Mouse (Mus musculus): ENCODE data around the gene Dlgap1. TPM values are rescaled to one million over a fixed set of nuclear protein-coding genes. Genes with fewer than 3 reads are reported as not detected.
A peak's percentile ranks its signal among the peaks of the same experiment; 100 is the strongest.

Gene Dlgap1
- total RNA-seq, 2 experiments from 2014 or later = 539 to 547 TPM

DNA sequence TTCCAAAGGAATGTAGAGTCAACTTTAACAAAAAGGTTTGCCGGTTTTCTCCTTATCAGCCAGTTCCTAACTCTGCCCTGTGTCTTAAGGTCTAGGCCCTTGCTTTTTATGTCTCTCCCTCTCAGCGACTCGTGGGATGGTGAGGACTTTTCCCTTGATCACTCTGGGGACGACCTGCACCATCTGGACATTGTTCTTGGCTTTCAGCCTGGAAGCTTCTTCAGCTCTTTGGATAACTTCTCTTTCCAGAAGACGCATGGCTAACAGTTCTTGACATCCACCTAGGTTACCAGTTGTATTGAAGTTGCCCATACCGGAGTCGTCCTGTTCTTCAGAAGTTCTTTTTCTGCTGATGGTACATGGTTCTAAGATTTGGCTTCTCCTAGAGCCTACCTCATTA is 633.2 kb downstream of the Dlgap1 start:
- DNase-seq (ENCODE audit: low spot score in 2 of 2) = no peak
- TF ChIP-seq CTCF (conservative IDR thresholded peaks at IDR 0.05) = no peak
- Histone ChIP-seq H3K4me3 (no peak overlapping the region), H3K27ac (peak overlapping the region; percentile 65; the same call in 1 of the 2 replicates)

DNA sequence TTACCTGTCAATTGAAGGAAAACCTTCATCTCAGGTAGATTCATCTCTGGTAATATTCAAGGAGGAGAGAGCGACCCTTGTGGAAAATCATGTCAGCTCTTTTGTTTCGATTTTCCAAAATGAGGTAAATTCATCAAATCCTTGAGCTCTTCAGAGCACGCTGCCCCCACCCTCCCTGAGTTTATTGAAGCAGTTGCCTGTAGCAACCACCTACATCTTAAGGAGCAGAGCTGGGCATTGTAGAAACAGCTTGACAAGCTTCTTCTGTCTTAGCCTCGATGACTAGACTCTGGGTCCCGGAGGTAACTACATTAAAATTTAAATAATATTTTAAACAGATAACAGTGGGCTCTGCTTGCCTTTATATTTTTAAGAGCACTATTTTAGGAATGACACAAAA is 636.8 kb downstream of the Dlgap1 start:
- DNase-seq (ENCODE audit: low spot score in 2 of 2) = no peak
- H3K27ac ChIP-seq = peak overlapping the region; percentile 74
- TF ChIP-seq CTCF (conservative IDR thresholded peaks at IDR 0.05) = no peak
- H3K4me3 ChIP-seq = no peak overlapping the region

DNA sequence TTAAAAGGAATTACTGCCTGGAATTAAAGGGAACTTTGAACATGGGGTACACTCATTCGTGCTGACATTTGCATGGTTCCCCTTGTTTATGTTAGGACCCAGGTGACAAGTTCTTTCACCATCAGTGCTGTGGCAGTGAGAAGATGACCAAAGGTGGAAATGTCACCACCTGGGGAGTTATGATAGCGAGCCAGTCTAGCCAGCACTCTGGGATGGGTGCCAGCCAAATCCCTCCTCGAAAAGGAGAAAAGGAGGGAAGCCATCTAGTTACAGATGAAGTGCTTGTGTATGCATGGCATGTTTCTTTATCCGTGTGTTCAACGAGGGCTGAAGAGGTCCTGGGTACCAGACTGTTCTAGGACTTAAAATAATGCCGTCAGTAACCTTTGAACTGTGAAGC is 643.3 kb downstream of the Dlgap1 start:
- no peak for TF ChIP-seq CTCF (conservative IDR thresholded peaks at IDR 0.05)
- no peak for DNase-seq (ENCODE audit: low spot score in 2 of 2)
- Histone ChIP-seq H3K4me3 (no peak overlapping the region), H3K27ac (peak overlapping the region; percentile 24; the same call in 1 of the 2 replicates)

GRCm38 (mm10) chr17:70613897-70614296 is 645.0 kb downstream of the Dlgap1 start:
- peak overlapping the region; percentile 46; the same call in 1 of the 2 replicates for H3K27ac ChIP-seq
- DNase-seq (ENCODE audit: low spot score in 2 of 2) = no peak
- H3K4me3 ChIP-seq = no peak overlapping the region
- no peak for TF ChIP-seq CTCF (conservative IDR thresholded peaks at IDR 0.05)

- DNase-seq (ENCODE audit: low spot score in 2 of 2) = no peak
- no peak for TF ChIP-seq CTCF (conservative IDR thresholded peaks at IDR 0.05)
- Histone ChIP-seq H3K27ac (peak overlapping the region; percentile 60), H3K4me3 (no peak overlapping the region)
Observed at GRCm38 (mm10) chr17:70614407-70615060, 645.7 kb downstream of the Dlgap1 start.

DNA sequence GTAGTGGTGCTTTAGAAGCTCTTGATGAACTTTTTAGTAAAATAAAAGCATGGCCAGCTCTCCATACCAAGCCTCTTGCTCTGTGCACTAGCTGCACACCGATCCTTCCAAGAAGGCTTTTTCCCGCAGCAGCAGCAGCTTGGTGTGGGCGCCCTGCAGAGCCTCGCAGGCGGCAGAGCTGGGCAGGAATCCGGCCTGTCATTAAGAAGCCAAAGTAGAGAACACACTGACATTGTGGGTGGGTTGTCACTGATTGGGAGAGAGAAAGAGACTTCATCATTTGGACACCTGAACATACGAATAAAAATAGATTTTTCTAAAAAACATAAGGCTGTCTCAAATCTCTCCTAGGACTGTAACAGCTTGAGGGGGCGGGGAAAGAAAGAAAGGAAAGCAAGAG is 653.6 kb downstream of the Dlgap1 start:
- Histone ChIP-seq H3K4me3 (no peak overlapping the region), H3K27ac (peak overlapping the region; percentile 79)
- DNase-seq (ENCODE audit: low spot score in 2 of 2) = peak; percentile 68 to 82
- no peak for TF ChIP-seq CTCF (conservative IDR thresholded peaks at IDR 0.05)

GRCm38 (mm10) chr17:70626396-70626795 is 657.5 kb downstream of the Dlgap1 start:
- Histone ChIP-seq H3K27ac (peak overlapping the region; percentile 64; the same call in 1 of the 2 replicates), H3K4me3 (no peak overlapping the region)
- no peak for TF ChIP-seq CTCF (conservative IDR thresholded peaks at IDR 0.05)
- no peak for DNase-seq (ENCODE audit: low spot score in 2 of 2)

- H3K27ac ChIP-seq = peak overlapping the region; percentile 59; the same call in 1 of the 2 replicates
- no peak overlapping the region for H3K4me3 ChIP-seq
- no peak for TF ChIP-seq CTCF (conservative IDR thresholded peaks at IDR 0.05)
- DNase-seq (ENCODE audit: low spot score in 2 of 2) = no peak
Observed at GRCm38 (mm10) chr17:70626925-70627324, 658.1 kb downstream of the Dlgap1 start.

- peak overlapping the region; percentile 86 for H3K27ac ChIP-seq
- no peak overlapping the region for H3K4me3 ChIP-seq
- peak; percentile 75 to 88 for DNase-seq (ENCODE audit: low spot score in 2 of 2)
- no peak for TF ChIP-seq CTCF (conservative IDR thresholded peaks at IDR 0.05)
Observed at GRCm38 (mm10) chr17:70629653-70630378, 660.9 kb downstream of the Dlgap1 start.

GRCm38 (mm10) chr17:70633181-70633944 is 664.5 kb downstream of the Dlgap1 start:
- peak; percentile 85 to 89 for DNase-seq (ENCODE audit: low spot score in 2 of 2)
- Histone ChIP-seq H3K4me3 (no peak overlapping the region), H3K27ac (peak overlapping the region; percentile 86)
- peak; percentile 94 for TF ChIP-seq CTCF (conservative IDR thresholded peaks at IDR 0.05)

DNA sequence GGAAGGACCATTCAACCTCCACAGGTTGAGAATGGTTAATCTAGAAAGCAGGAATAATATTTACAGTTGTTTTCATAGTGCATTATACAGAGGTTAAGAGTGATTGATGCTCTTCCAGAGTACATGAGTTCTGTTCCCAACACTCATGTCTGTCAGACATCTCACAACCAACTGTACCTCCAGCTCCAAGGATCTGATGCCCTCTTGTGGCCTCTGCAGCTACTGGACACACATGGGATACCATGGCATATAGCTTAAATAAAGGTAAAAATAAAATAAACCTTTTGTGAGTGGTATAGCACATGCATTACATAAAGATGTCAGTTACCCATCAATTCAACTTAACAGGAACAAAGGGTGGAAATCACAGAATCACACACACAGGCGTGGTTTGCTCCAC is 674.3 kb downstream of the Dlgap1 start:
- TF ChIP-seq CTCF (conservative IDR thresholded peaks at IDR 0.05) = peak; percentile 55
- Histone ChIP-seq H3K27ac (no peak overlapping the region), H3K4me3 (no peak overlapping the region)
- DNase-seq (ENCODE audit: low spot score in 2 of 2) = no peak

DNA sequence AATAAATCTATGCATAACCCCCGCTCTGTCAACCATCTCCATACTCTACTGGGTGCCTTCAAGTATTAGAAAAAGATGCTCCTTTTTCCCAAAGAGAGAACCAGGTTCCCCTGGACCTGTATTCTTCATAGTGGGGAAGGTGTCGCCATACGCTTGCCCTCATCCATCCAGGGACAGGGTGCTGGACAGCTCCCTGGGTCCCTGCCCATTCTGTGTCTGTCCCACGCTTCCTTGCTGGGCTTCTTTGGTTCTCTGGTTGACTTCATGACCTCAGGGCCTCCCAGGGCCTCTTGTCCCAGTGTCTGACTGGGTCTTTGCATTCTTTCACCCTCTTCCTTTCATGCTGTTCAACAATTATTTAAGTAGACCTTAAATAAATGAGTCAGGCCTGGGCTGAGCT is 677.8 kb downstream of the Dlgap1 start:
- Histone ChIP-seq H3K4me3 (no peak overlapping the region), H3K27ac (peak overlapping the region; percentile 36; the same call in 1 of the 2 replicates)
- peak in 1 of 2 experiments; percentile 9 for DNase-seq (ENCODE audit: low spot score in 2 of 2)
- TF ChIP-seq CTCF (conservative IDR thresholded peaks at IDR 0.05) = no peak

DNA sequence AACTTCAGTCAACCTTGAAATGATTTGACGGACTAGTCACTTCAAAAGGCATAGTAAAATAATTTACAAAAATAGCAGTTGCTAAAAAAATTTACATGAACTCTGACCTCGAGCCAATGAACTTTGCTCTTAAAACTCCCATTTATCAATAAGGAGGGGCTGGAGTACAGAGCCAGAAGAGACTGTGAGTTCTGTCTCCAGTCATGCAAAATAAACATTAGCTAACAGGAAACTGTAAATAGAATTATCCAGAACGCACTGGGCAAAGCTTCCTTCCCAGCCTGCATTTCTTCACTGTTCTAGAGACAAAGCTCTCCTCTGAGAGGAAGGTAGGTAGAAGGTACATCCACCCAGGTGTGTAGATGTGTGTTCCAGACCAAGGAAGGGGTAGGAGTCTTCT is 692.5 kb downstream of the Dlgap1 start:
- Histone ChIP-seq H3K27ac (0 out of 2 replicates have a peak overlapping the region, but pooled peaks have one; percentile 10), H3K4me3 (no peak overlapping the region)
- no peak for DNase-seq (ENCODE audit: low spot score in 2 of 2)
- TF ChIP-seq CTCF (conservative IDR thresholded peaks at IDR 0.05) = no peak
